Mouse (Mus musculus) heart, postnatal 25 days (tissue): ENCODE data around the gene Rasip1. TPM values are rescaled to one million over a fixed set of nuclear protein-coding genes. Genes with fewer than 3 reads are reported as not detected.

ENCODE experiments used
- DNase-seq: peaks from one replicate; pipeline ENCODE4 v3.0.0; 2022; ENCODE audit warnings: low spot score
- intact Hi-C: fragments of 180-260 bp; cut with DNase I; formaldehyde crosslinking; loops from one replicate; pipeline ENCODE4 v1.15.1; 2025
- total RNA-seq, 2 experiments: library from RNA; stranded (reverse); gene quantifications; 2 replicates each; pipeline ENCODE4 v1.2.3; 2021

Gene Rasip1
- 10 to 100 TPM; 26.3 to 33.6 TPM for total RNA-seq

GRCm38 (mm10) chr7:45627261-45627660 is at the start of gene Rasip1:
Gene Rasip1 (plus strand): TSS chr7:45627488.
- DNase-seq = peak; percentile 68
- intact Hi-C loops = no loop called here

GRCm38 (mm10) chr7:45585923-45586322 is 41.4 kb upstream of the Rasip1 start:
- intact Hi-C loops = no loop called here
- no peak for DNase-seq

- intact Hi-C loops = no loop called here
- no peak for DNase-seq
Measured at GRCm38 (mm10) chr7:45587631-45588592, 39.4 kb upstream of the Rasip1 start.

GRCm38 (mm10) chr7:45589173-45589572 is 38.1 kb upstream of the Rasip1 start:
- intact Hi-C loops = no loop called here
- DNase-seq = peak; percentile 96

- no peak for DNase-seq
- intact Hi-C loops = no loop called here
Measured at GRCm38 (mm10) chr7:45589898-45590297, 37.4 kb upstream of the Rasip1 start.

GRCm38 (mm10) chr7:45590874-45591273 is 36.4 kb upstream of the Rasip1 start:
- intact Hi-C loops = no loop called here
- no peak for DNase-seq

GRCm38 (mm10) chr7:45591880-45592279 is 35.4 kb upstream of the Rasip1 start:
- DNase-seq = no peak
- intact Hi-C loops = loop anchor here (1.0 to 2.0 kb wide), 2 partner anchors 36 to 91 kb away; no protein-coding TSS in a partner anchor

- no peak for DNase-seq
- intact Hi-C loops = loop anchor here (2.0 kb wide), 1 partner anchor 90 kb away; no protein-coding TSS in a partner anchor
Measured at GRCm38 (mm10) chr7:45593118-45593815, 34.0 kb upstream of the Rasip1 start.

- no peak for DNase-seq
- intact Hi-C loops = loop anchor here (2.0 kb wide), 1 partner anchor 16 kb away; no protein-coding TSS in a partner anchor
Measured at GRCm38 (mm10) chr7:45595176-45595575, 32.1 kb upstream of the Rasip1 start.

GRCm38 (mm10) chr7:45596107-45596506 is 31.2 kb upstream of the Rasip1 start:
- no peak for DNase-seq
- intact Hi-C loops = no loop called here

- no peak for DNase-seq
- intact Hi-C loops = no loop called here
Measured at GRCm38 (mm10) chr7:45597013-45597412, 30.3 kb upstream of the Rasip1 start.

GRCm38 (mm10) chr7:45597527-45597926 is 29.8 kb upstream of the Rasip1 start:
- DNase-seq = no peak
- intact Hi-C loops = no loop called here

- no peak for DNase-seq
- intact Hi-C loops = no loop called here
Measured at GRCm38 (mm10) chr7:45598960-45599879, 28.1 kb upstream of the Rasip1 start.

- no peak for DNase-seq
- intact Hi-C loops = no loop called here
Measured at GRCm38 (mm10) chr7:45605704-45606289, 21.5 kb upstream of the Rasip1 start.

- no peak for DNase-seq
- intact Hi-C loops = no loop called here
Measured at GRCm38 (mm10) chr7:45609511-45609910, 17.8 kb upstream of the Rasip1 start.

- DNase-seq = no peak
- intact Hi-C loops = no loop called here
Measured at GRCm38 (mm10) chr7:45616277-45616676, 11.0 kb upstream of the Rasip1 start.

GRCm38 (mm10) chr7:45617042-45617695 is 10.1 kb upstream of the Rasip1 start, which contains the start of gene Fut1:
Gene Fut1 (plus strand): TSS chr7:45617289.
- intact Hi-C loops = no loop called here
- DNase-seq = no peak

GRCm38 (mm10) chr7:45618316-45618715 is 9.0 kb upstream of the Rasip1 start:
- no peak for DNase-seq

GRCm38 (mm10) chr7:45619592-45619991 is 7.7 kb upstream of the Rasip1 start:
- intact Hi-C loops = no loop called here
- no peak for DNase-seq

More at GRCm38 (mm10) chr7:45618316-45618715, 9.0 kb upstream of the Rasip1 start:
- intact Hi-C loops = no loop called here
